Comparison of ENCODE assay signal across 21 mouse cellular contexts in genomic region chr8:121938732-121939131, GRCm38 (mm10). TPM values are rescaled to one million over a fixed set of nuclear protein-coding genes. Genes with fewer than 3 reads are reported as not detected.
"Had no signal": no experiment of that assay in that cellular context is flagged by ENCODE, and none has a peak within 500 bp of the region (broad histone marks: within the 10 kb centered on the region; RNA-seq: fewer than 3 reads in every experiment).

No protein-coding gene starts in this region.

- H3K4me2 ChIP-seq: lung, embryonic 14.5 days; midbrain, embryonic 13.5 days; midbrain, embryonic 15.5 days; neural tube, embryonic 12.5 days; stomach, embryonic 15.5 days had no signal

- H3K27ac ChIP-seq: midbrain, embryonic 13.5 days; midbrain, embryonic 15.5 days; neural tube, embryonic 12.5 days; stomach, embryonic 15.5 days; stomach, postnatal 0 days had no signal

- H3K4me3 ChIP-seq: megakaryocyte, embryonic 14.5 days; midbrain, embryonic 13.5 days; midbrain, embryonic 15.5 days; neural tube, embryonic 12.5 days; stomach, embryonic 15.5 days had no signal

- H3K9ac ChIP-seq: lung, embryonic 14.5 days; midbrain, embryonic 13.5 days; midbrain, embryonic 15.5 days; neural tube, embryonic 12.5 days; stomach, embryonic 15.5 days had no signal

- ATAC-seq: midbrain, embryonic 13.5 days; midbrain, embryonic 15.5 days had no signal

- H3K27me3 ChIP-seq: megakaryocyte, embryonic 14.5 days; midbrain, embryonic 13.5 days; midbrain, embryonic 15.5 days; neural tube, embryonic 12.5 days; stomach, embryonic 15.5 days had no signal

- H3K36me3 ChIP-seq: midbrain, embryonic 13.5 days; midbrain, embryonic 15.5 days; neural tube, embryonic 12.5 days; stomach, embryonic 15.5 days had no signal

- H3K9me3 ChIP-seq: midbrain, embryonic 13.5 days; midbrain, embryonic 15.5 days; neural tube, embryonic 12.5 days; stomach, embryonic 15.5 days had no signal

- DNase-seq: lung, adult 18-20 months; lung, embryonic 14.5 days; lung, postnatal 14 days; lung, postnatal 4 days; right cerebral cortex, postnatal 14 days; thymus, adult 2 months; thymus, postnatal 25 days; thymus, postnatal 4 days had no signal

RNA-seq across cellular contexts. Expression of gene Car5a, which starts 6.0 kb away (rescaled TPM):
- total RNA-seq: megakaryocyte progenitor cell, adult 5-6 weeks; midbrain, postnatal 0 days; monocyte, adult 5-6 weeks; neutrophil, adult 5-6 weeks had no signal
- polyA plus RNA-seq: lung, embryonic 14.5 days; lung, embryonic 16.5 days; testis, adult 2 months; thymus, adult 2 months; urinary bladder, adult 2 months had no signal
